In the genomic region with DNA sequence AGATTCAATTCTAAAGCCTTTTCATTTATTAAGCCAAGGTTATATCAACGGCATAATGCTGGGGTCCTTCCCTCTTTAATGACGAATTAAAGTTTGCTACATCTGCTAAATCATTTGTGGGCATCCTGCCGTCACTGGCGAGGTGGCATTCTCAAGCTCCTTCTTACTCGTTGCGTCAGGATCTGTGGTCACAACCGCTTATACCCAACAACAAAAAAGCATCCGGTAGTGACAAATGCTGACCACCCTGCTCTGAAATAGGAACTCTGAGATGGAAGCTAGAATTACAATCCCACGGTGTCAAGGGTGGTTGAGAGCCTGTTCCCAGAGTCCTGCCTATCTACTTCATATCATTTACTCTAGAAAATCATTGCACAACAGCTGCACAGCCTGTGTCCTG, we compare ENCODE assay signal across 27 mouse cellular contexts.
DNase-seq lines count a peak whose midpoint lies in the region; ATAC-seq and TF ChIP-seq lines count a peak whose summit lies in the region.
"Had no signal": no experiment of that assay in that cellular context is flagged by ENCODE, and none has a peak within 500 bp of the region (broad histone marks: within the 10 kb centered on the region; RNA-seq: fewer than 3 reads in every experiment).

No protein-coding gene starts in this region.

- no peaks in the 10 kb centered on the region for H3K9me3 ChIP-seq in intestine, embryonic 16.5 days (ENCODE audit: control insufficient read depth, low read length)
- H3K9me3 ChIP-seq in heart, embryonic 10.5 days: no peaks in the 10 kb centered on the region
- H3K9me3 ChIP-seq: embryonic facial prominence, embryonic 10.5 days; embryonic facial prominence, embryonic 13.5 days; forebrain, embryonic 12.5 days; heart, embryonic 13.5 days; hindbrain, embryonic 12.5 days; hindbrain, embryonic 15.5 days had no signal

- no peak overlapping the region for H3K27ac ChIP-seq in intestine, embryonic 16.5 days (ENCODE audit: low read length)
- H3K27ac ChIP-seq in heart, embryonic 10.5 days: no peak overlapping the region
- H3K27ac ChIP-seq: embryonic facial prominence, embryonic 10.5 days; embryonic facial prominence, embryonic 13.5 days; forebrain, embryonic 12.5 days; heart, embryonic 13.5 days; hindbrain, embryonic 12.5 days; hindbrain, embryonic 15.5 days had no signal

- no peaks in the 10 kb centered on the region for H3K36me3 ChIP-seq in myocyte (ENCODE audit: control insufficient read depth, insufficient read depth)
- H3K36me3 ChIP-seq in intestine, embryonic 16.5 days (ENCODE audit: control insufficient read depth, insufficient read depth, low read length): no peaks in the 10 kb centered on the region
- no peaks in the 10 kb centered on the region for H3K36me3 ChIP-seq in heart, embryonic 10.5 days
- H3K36me3 ChIP-seq: embryonic facial prominence, embryonic 10.5 days; forebrain, embryonic 12.5 days; heart, embryonic 13.5 days; hindbrain, embryonic 12.5 days; hindbrain, embryonic 15.5 days had no signal

- no peaks in the 10 kb centered on the region for H3K4me1 ChIP-seq in intestine, embryonic 16.5 days (ENCODE audit: control insufficient read depth, insufficient read depth, low read length)
- H3K4me1 ChIP-seq in heart, embryonic 10.5 days: no peaks in the 10 kb centered on the region
- H3K4me1 ChIP-seq: embryonic facial prominence, embryonic 10.5 days; embryonic facial prominence, embryonic 13.5 days; forebrain, embryonic 12.5 days; heart, embryonic 13.5 days; hindbrain, embryonic 12.5 days; hindbrain, embryonic 15.5 days had no signal

- WGBS in intestine, embryonic 16.5 days: 85% methylated on average over 9 of the region's 9 CpGs
- 90% methylated on average over 9 of the region's 9 CpGs for WGBS in heart, embryonic 10.5 days

- H3K9ac ChIP-seq in intestine, embryonic 16.5 days (ENCODE audit: low read depth, low read length): no peak overlapping the region
- H3K9ac ChIP-seq: embryonic facial prominence, embryonic 13.5 days; forebrain, embryonic 12.5 days; heart, embryonic 13.5 days; hindbrain, embryonic 12.5 days; hindbrain, embryonic 15.5 days had no signal

- no peak overlapping the region for H3ac ChIP-seq in myocyte (ENCODE audit: control insufficient read depth, insufficient read length)

- H3K4me2 ChIP-seq in myocyte (ENCODE audit: low read depth): peak overlapping the region; percentile 39
- H3K4me2 ChIP-seq in intestine, embryonic 16.5 days (ENCODE audit: low read depth, low read length): no peak overlapping the region
- H3K4me2 ChIP-seq: embryonic facial prominence, embryonic 13.5 days; forebrain, embryonic 12.5 days; heart, embryonic 13.5 days; hindbrain, embryonic 12.5 days; hindbrain, embryonic 15.5 days had no signal

- ATAC-seq in hematopoietic stem cell, adult 5-6 weeks (replicated peaks in 1 of 2; ENCODE audit: insufficient read depth in 1 of 2, low FRiP score in 2 of 2, low TSS enrichment in 1 of 2, low read depth in 1 of 2, poor library complexity in 2 of 2, severe bottlenecking in 2 of 2): peak; percentile 59 to 80; a peak in 3 of 4 replicates
- no peak for ATAC-seq in intestine, embryonic 16.5 days
- ATAC-seq: CD4-positive, CD25-positive, alpha-beta regulatory T cell, adult 4 months; forebrain, embryonic 16.5 days had no signal

- no peak for TF ChIP-seq POLR2A in myocyte (IDR thresholded peaks at IDR 0.05; ENCODE audit: insufficient read length, low read depth)

- H3K27me3 ChIP-seq in myocyte (ENCODE audit: control insufficient read depth, insufficient read depth, insufficient read length): no peaks in the 10 kb centered on the region
- no peaks in the 10 kb centered on the region for H3K27me3 ChIP-seq in intestine, embryonic 16.5 days (replicated peaks; ENCODE audit: control insufficient read depth, insufficient read depth, low read length)
- H3K27me3 ChIP-seq in heart, embryonic 10.5 days (ENCODE audit: insufficient read depth, poor library complexity, severe bottlenecking): no peaks in the 10 kb centered on the region
- H3K27me3 ChIP-seq: embryonic facial prominence, embryonic 13.5 days; forebrain, embryonic 12.5 days; heart, embryonic 13.5 days; hindbrain, embryonic 12.5 days; hindbrain, embryonic 15.5 days had no signal

- DNase-seq in heart, adult 11 months: peak; percentile 39
- no peak for DNase-seq in heart, adult 9 months (ENCODE audit: low spot score in 2 of 2)
- DNase-seq in heart, embryonic 10.5 days (ENCODE audit: low spot score): no peak
- DNase-seq: adrenal gland, adult 2 months; adrenal gland, postnatal 14 days; B cell, adult 2 months; cerebellum, adult 11 months; cerebellum, adult 2 months; cerebellum, adult 9-11 months; cerebellum, postnatal 25 days; embryo, embryonic 11 days; gastrocnemius, postnatal 25 days; heart, postnatal 14 days; heart, postnatal 4 days; kidney, adult 11 months had no signal

- H3K79me2 ChIP-seq in myocyte (ENCODE audit: control insufficient read depth, insufficient read depth): no peaks in the 10 kb centered on the region

- no peak overlapping the region for H3K4me3 ChIP-seq in myocyte
- no peak overlapping the region for H3K4me3 ChIP-seq in intestine, embryonic 16.5 days (ENCODE audit: low read length)
- H3K4me3 ChIP-seq in heart, embryonic 10.5 days: no peak overlapping the region
- H3K4me3 ChIP-seq: embryonic facial prominence, embryonic 10.5 days; embryonic facial prominence, embryonic 13.5 days; erythroblast, embryonic 14.5 days; forebrain, embryonic 12.5 days; heart, embryonic 13.5 days; hindbrain, embryonic 12.5 days; hindbrain, embryonic 15.5 days had no signal

TF ChIP-seq in myocyte, 11 proteins besides CTCF, POLR2A, EP300 and RAD21:
- TF ChIP-seq MYOG (IDR thresholded peaks at IDR 0.05; ENCODE audit: control insufficient read depth in 1 of 3, insufficient read depth in 1 of 3, insufficient read length in 2 of 3, low read depth in 2 of 3) (no peak), MYOD1 (IDR thresholded peaks at IDR 0.05; ENCODE audit: control insufficient read depth in 1 of 3, insufficient read length in 2 of 3, low read depth in 2 of 3) (peak in 2 of 3 experiments; percentile 36 to 47), TCF12 (IDR thresholded peaks at IDR 0.05; ENCODE audit: insufficient read depth, poor library complexity, severe bottlenecking) (no peak), CEBPB (IDR thresholded peaks at IDR 0.05; ENCODE audit: insufficient read depth, poor library complexity, severe bottlenecking) (peak; percentile 50; the same call in 1 of the 2 replicates)
